Mouse (Mus musculus): ENCODE results near the gene Gm28729. TPM values are rescaled to one million over a fixed set of nuclear protein-coding genes. Genes with fewer than 3 reads are reported as not detected.

Gene Gm28729
- not detected in 2 replicates for total RNA-seq (2014; fragmentation: Nextera tagmentation)
- not detected in 2 replicates for total RNA-seq (2017)

DNA sequence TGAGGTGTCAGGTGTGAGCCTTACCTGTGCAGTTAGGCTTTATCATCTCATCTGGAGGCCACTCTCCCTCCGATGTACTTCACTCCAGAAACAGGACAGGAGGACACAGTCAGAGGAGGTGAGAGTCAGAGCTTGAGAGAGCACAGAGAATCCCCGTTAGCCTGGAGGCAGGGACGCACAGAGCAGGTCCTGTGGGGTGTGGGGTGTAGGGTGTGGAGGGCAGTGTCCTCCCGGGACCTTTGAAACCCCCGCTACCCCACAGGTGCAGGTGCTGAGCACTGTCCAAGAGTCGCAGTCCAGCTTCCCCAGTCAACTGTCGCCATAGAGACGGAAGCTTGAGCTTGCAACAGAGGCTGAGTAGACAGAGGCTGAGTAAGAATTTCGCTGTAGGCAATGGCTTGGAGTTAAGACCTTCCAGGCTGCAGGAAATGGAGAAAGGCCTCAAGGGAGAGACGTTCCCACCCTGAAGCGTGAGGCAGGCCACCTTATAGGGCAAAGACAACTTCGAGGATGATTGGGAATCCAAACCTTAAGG lies at the start of gene Gm28729:
Gene Gm28729, minus strand, starts transcription at position 293 of the 535 bp plus-strand sequence.
- ATAC-seq (replicated peaks; ENCODE audit: poor library complexity, severe bottlenecking): peak; percentile 67

DNA sequence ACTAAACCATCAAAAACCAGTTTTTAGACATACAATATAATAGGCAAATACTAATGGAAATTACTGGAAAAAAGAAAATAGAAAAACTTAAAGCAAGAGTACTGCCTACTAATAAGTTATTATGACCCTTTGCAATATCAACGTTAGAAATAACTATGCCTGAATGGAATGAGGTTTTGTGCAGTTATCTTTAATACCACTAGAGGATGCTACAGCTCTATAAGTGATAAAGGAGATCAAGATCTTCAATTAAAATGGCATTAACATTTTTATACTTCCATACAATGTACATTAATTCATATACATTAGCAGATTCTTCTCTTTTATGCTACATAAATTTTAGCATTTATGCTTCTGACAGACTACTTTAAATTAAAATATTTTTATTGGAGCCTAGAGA lies 48.2 kb upstream of the Gm28729 start:
- ATAC-seq (replicated peaks; ENCODE audit: poor library complexity, severe bottlenecking): 0 out of 2 replicates have a peak, but pooled peaks have one; percentile 45

DNA sequence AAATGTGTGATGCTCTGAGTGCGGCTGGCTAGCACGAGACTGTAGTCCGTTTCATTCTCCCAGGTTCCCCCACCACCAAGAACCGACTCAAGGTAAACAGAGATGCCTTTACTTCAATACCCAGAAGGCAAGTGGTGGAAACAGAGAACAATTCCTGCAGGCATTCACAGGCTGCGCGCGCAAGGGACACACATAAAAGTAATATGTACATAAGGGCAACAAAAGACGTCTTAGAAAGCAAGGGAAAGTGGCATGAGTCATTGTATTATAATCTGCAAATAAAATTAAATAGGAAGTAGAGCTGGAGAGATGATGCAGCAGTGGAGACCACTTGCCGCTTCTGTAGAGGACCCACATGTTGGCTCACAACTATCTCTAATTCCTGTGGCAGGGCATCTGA lies 47.7 kb upstream of the Gm28729 start:
- ATAC-seq (replicated peaks; ENCODE audit: poor library complexity, severe bottlenecking): no peak

DNA sequence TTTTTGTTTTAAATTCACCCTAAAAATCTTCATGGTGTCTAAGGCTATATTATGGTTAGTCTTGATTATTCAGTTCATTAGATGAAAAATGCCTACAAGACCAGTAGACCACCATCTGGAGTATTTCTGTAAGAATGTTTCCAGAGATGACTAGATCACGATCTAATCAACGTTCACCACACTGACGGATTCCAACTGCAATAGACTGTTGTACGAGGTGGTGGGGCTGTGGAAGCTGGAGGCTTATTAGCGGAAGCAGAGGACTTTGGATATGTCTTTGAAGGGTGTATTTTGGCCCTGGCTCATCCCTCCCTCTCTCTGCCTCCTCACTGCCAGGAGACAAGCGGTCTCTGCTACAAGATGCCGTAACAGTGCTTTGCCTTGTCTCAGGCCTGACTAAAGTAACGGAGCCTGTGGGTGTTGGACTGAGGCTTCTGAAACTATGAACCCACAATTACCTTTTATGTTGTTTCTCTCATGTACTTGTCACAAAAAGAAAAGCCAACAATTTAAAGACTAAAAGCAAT lies 41.5 kb upstream of the Gm28729 start:
- ATAC-seq (replicated peaks; ENCODE audit: poor library complexity, severe bottlenecking): no peak

DNA sequence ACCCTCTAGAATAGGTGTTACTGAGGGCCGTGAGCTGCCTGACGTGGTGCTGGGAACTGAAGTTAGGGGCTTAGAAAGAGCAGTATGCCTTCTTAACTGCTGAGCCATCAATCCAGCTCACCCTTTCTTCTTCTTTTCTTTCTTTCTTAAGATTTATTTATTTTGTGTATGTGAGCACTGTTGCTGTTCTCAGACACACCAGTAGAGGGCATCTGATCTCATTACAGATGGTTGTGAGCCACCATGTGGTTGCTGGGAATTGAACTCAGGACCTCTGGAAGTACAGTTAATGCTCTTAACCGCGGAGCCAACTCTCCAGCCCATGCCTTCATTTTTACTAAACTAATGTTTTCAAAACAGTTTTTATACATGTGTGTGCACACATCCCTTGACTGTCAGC lies 38.4 kb upstream of the Gm28729 start:
- ATAC-seq (replicated peaks; ENCODE audit: poor library complexity, severe bottlenecking): no peak

DNA sequence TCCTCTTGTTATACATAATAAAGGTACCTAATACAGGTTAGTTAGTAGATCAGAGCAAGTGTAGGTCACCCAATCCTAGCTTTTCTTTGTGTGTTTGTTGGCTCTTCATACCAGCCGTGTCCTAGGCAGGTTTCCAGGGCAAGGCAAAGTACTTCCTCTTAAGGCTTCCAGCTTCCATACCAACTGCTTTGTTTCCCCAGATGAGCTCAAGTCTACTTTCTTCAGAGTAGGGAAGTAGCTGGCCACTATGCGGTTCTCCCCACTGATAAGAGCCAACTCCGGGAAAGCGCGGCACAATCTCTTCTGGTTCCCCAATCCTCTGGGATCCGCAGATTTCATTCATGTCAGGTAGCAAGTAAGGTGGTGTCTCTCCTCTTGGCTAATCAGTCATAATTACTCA lies 34.1 kb upstream of the Gm28729 start:
- peak; percentile 71 for ATAC-seq (replicated peaks; ENCODE audit: poor library complexity, severe bottlenecking)

DNA sequence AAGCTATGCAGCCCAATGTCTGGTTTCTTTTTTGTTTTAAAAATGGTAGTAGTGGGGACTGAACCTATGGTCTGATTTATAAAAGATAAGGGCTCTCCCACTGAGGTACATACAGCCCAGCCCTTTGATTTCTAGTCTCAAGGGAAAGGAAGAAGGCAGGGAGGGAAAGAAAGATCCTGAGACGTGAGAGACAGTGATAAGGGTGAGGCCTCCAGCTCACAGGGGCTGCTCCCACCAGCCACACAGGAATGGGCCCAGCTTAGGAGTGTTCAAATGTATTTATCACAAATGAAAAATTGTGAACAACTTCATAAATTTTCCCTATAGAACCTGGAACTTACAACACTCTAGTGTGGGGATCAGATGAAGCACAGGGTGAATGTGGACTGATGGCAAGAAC lies 33.5 kb upstream of the Gm28729 start:
- no peak for ATAC-seq (replicated peaks; ENCODE audit: poor library complexity, severe bottlenecking)

DNA sequence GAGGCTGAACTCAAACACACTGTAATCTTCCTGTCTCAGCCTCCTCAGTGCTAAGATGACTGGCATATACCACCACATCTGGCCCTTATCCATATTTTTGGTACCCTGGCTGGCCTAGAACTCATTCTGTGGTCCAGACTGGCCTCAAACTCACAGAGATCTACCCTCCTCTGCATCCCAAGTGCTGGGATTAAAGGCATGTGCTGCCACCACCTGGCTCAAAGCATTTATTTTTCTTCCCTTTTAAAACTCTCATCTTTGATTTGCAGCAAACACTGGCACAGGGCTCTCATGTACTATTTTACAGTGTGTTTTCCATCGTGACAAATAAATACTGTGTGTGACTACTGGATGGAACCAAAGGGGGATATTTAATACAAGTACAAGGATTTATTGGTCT lies 29.0 kb upstream of the Gm28729 start:
- no peak for ATAC-seq (replicated peaks; ENCODE audit: poor library complexity, severe bottlenecking)

DNA sequence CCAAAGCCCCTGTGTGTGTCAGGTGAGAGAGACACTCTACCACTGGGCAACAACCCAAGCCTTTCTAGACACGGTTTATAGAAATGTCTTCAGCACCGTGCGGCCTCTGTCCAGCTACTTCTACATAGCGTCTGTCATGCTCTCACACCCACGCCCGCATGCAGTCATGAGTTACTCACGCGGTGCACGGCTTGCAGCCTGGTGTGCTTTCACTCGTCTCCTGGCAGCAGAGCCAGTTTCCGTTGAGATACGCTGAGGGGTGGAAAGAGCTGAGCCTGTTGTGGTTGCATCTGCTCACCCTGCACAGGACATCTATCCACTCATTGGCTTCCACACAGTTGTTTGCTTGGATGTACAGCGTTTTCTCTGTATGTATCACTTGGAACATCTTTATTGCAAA lies 20.3 kb upstream of the Gm28729 start:
- no peak for ATAC-seq (replicated peaks; ENCODE audit: poor library complexity, severe bottlenecking)

DNA sequence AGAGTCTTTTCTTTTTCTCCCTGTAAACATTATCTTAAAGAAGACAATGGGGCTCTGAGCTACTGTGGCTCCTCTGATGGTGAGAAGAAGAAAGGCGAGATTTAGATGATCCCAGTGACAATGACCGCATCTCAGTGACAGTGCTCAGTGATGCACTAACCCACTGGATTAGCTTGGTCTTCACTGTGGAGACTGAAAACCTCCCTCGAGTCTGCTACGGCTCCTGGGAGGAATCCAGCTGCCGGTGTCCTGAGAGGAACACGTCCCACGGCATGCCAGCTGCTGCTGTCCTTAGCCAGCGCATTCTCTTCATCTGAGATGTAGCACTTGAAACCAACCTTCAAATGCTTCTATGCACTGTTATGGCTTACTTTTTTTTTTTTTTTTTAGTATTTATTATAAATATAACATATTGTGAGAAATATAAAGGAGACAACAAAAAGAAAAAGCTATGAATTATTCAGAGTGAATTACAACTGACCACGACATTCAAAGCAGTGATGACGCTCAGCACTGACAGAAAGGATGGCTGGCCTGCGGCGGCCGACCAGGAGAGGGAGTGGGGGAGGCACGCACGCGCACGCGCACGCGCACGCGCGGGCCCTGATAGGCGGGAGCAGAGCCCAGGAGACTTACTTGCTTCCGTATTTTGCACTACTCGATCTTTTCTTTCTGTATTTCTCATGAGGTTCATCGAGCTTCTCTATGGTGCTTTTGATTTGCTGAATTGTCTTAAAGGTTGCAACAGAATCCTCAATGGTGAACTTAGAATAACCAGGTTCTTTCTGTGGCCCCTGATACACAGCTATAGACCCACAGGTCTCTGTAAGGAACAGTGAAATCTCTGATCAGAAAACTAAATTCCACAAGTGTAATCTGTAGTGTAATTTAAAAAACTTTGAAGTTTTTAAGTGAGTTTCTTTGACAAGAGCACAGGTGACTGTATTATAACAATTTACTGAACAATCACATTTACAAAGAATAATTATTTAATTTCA lies 18.9 kb upstream of the Gm28729 start:
- peak; percentile 100 for ATAC-seq (replicated peaks; ENCODE audit: poor library complexity, severe bottlenecking)

DNA sequence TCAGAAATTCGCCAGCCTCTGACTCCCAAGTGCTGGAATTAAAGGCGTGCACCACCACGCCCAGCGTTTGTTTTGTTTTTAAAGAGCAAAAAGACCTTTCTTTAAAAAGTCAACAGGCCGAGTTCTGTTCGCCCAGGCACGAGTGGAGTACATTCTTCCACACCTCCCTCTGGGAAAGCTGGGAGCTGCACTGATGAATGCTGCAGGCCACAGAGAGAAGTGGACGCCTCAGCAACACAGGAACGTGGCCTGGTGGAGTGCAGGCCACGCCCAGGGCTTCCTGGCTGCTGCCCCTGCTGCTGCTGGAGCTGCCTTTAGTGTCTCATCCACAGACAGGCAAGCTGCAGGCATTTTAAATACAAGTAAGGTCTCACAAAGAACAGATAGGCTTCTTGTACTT lies 13.9 kb upstream of the Gm28729 start:
- no peak for ATAC-seq (replicated peaks; ENCODE audit: poor library complexity, severe bottlenecking)

DNA sequence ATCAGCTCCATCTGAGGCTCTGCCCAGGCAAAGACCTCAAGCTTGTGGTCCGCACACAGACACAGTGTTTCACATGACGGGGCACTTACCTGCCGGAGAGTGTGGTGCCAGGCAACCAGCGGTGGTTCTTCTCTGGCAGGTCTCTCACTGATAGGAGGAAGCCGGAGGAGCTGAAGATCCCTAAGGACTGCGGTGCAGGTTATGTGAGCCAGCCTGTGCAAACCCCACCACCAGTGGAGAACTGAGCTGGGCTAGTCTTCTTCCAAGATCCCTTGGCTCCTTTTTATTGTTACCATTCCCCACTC lies 12.5 kb upstream of the Gm28729 start:
- no peak for ATAC-seq (replicated peaks; ENCODE audit: poor library complexity, severe bottlenecking)

DNA sequence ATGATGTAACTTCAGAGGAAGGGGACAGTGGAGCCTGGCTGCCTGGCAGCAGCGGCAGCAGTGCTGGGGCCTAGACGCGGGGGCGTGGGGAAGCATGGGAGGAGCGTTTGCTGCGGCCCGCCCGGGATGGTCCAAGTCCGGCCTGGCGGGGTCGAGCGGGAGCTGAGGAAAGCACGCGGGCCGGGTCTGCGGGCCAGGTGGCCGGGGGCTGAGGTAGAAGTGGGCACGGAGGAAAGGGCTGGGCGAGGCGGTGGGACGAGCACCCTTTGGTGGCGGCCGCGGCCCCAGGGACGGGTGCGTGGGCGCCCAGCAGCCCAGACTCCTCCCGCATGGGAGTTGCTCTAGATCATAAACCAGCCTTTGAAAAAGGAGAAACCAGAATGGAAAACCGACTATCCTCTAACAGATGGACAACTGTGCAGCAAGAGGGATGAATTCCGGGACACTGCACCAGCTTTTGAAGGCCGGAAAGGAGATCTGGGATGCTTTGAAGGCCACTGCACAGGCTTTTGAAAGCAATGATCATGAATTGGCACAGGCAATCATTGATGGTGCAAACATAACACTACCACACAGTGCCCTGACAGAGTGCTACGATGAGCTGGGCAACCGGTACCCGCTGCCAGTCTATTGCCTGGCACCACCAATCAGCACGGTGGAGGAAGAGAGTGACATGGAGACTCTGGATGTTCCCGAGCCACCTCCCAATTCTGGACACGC lies 12.0 kb upstream of the Gm28729 start:
- peak; percentile 79 for ATAC-seq (replicated peaks; ENCODE audit: poor library complexity, severe bottlenecking)

DNA sequence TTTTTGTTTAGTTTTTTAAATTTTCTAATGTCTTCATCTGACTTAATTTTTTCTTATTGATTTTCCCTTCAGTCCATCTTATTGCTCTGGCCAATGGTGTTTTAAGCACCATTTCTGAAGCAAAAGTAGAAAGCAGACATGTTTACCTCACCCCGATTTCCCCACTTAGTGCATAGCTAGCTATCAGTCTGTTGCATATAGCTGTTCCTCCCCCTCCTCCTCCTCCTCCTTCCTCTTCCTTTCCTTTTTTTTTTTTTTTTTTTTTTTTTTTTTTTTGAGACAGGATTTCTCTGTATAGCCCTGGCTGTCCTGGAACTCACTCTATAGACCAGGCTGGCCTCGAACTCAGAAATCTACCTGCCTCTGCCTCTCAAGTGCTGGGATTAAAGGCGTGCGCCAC lies 11.0 kb upstream of the Gm28729 start:
- peak; percentile 40; the same call in 1 of the 2 replicates for ATAC-seq (replicated peaks; ENCODE audit: poor library complexity, severe bottlenecking)

DNA sequence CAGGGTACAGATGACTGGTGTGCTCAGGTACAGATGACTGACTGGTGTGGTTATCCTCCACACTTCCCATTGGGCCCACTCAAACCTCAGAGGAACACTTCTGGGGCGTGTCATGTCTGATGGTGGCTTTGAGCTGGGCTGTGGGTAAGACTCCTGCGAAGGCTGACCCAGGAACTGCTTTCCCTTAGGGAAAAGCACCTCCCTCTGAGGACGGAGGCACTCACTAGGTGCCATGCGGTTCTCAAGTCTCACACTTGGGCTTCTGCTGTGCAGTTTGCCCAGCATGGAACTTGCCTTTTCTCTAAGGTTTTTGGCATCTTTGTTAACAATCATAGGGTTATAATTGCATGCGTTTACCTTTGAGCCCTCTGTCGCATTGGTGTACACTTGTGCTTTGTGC lies 10.4 kb upstream of the Gm28729 start:
- peak; percentile 25; the same call in 1 of the 2 replicates for ATAC-seq (replicated peaks; ENCODE audit: poor library complexity, severe bottlenecking)

DNA sequence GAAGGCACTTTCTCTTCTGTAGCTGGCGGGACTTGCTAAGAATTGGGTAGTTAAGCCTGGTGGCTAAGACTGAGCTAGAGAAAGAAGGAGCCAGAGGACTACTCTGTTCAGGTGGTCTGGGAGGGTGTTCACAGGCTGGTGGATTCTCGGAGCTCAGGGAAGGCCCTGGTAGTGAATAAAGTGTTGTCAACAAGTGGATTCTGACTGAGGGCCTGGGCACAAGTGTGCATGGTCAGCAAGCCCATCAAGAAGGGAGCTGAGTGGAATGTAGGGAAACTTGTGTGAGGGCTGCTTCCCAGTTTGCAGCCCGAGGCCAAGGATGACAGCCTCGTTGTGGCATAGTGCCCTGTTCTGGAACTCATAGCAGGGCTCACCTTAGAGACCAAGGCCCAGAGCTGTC lies 9.2 kb upstream of the Gm28729 start:
- ATAC-seq (replicated peaks; ENCODE audit: poor library complexity, severe bottlenecking): no peak

DNA sequence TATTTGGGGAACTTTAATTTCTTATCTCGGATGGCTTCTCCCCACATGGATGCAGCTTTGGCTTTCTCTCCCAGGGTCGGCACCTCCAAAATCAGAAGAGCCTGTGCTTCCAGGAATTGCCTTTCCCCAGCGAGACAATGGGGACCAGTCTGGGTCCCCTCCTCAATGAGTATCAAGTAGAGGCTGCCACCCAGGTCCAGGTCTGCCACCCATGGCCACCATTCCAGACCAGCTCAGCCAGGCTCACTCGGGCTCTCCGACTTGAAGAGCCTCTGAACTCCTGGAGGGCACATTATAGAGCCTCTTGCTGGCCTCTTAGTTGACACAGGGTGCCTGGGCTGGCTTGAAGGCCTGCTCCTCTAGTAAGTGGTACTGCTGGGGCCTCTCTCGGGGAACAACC lies 8.4 kb upstream of the Gm28729 start:
- no peak for ATAC-seq (replicated peaks; ENCODE audit: poor library complexity, severe bottlenecking)

DNA sequence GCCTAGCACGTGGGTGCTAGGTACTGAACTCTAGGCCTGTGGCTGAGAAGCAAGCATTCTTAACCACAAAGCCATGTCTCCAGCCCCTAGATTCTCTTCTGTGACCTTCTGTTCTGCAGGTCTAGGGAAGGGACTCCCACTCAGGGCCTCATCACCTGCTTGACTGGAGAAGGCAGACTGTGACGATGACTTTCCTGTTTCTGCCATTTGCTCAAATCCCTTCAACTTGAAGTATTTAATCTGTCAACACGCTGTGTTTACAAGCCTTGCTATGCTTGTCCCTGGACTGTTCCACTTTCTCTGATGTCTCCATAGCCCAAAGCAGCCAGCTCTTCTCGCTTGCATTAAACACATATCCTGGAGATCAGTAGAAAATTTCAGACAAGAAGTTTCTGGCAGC lies 7.5 kb upstream of the Gm28729 start:
- no peak for ATAC-seq (replicated peaks; ENCODE audit: poor library complexity, severe bottlenecking)

DNA sequence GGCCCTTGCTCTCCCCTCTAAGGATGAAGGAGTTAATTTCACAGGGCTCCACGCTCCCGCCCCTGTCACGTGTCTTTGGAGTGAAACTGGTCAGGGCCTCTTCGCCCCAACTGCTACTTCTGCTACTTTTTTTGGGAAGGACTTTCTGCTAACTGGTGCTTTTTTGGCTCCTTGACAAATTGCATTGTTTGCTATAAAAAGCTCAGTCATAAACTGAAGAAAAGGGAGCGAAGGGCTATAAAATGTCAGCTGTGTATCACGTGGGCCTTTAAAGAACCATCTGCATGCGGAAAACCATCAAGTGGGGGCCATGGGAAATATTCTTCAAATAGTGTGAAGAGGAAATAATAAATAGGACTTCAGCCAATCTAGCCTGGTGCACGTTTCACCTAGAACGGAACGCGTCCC lies 5.6 kb upstream of the Gm28729 start:
- ATAC-seq (replicated peaks; ENCODE audit: poor library complexity, severe bottlenecking): peak; percentile 63

DNA sequence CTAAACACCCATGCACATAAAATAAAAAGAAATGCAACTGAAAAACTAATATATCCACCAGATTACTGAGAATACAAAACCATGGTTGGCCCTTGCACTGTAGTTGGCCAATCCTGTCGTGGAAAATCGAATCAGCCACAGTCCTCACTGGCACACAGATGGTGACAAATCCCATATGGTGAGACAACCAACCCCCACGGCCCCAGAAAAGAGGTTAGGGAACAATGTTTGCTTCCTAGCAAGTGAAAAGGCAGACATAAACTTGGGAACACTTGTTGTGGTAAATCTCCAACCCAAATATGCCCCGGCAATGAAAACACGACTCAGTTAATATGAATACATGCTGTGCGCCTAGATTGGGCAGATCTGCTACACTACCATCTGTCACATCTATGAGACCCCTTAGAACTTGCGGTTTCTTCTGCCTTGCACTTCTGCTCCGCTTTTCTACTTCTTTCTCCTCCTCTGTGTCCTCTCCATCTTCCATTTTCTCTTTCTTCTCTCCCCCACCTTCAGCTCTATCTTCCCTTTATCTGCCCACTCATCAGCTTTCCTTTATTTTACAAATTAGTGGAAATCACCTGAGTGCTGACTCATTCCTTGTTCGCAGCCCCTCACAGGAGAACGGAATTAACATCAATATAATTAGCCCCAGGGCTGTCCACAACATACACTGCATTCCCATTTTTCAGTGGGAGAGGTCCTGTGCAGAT lies 5.1 kb upstream of the Gm28729 start:
- no peak for ATAC-seq (replicated peaks; ENCODE audit: poor library complexity, severe bottlenecking)
